Mouse (Mus musculus): Measurements from ENCODE around the gene Trpv4.

The Trpv4 gene

GRCm38 (mm10) chr5:114618851-114619250 lies 39.4 kb downstream of the Trpv4 start:
- DNase-seq (ENCODE audit: low spot score): peak; percentile 44

DNA sequence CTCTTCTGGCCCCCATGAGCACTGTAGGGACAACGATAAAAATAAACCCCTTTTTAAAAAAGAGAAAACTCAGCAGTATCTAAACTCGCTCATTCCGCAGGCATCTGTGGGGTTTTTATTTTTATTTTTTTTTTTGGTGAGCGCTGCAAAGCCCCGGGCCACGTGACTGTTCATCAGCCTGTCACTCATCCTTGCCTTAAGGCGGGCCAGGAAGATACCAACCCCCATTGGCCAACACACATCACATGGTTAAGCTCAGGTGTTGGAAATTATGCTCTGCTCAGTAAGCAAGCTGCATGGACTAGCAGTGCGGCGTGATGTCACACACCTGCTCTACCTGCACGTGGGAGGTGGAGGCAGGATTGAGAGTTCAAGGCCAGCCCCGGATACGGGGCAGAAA lies 40.4 kb downstream of the Trpv4 start:
- DNase-seq (ENCODE audit: low spot score): no peak

DNA sequence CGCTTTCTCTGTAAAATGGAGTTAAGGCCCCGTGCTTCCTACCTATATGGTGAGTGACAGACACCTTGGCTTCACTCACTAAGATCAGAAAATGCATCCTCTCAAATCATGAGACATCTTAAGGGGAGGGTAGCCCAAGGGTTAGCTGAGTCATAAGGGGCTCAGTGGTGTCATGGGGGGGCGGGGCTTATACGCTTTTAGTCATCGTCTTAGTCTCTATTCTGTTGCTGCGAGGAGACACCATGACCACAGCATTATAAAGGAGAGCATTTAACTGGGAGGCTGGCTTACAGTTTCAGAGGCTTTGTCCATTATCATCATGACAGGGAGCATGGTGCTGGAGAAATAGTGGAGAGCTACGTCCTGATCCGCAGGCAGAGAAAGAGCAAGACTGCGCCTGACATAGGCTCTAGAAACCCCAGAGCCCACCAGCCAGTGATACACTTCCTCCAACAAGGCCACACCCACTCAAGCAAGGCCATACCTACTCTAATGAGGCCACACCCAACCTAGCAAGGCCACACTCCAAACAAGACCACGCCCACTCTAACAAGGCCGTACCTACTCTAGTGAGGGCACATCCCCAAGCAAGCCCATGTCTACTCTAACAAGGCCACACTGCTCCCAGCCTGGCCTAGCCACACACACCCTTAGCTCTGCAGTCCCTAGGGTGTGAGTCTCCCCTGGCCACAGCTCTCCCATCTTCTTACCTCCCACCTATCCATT lies 41.7 kb downstream of the Trpv4 start:
- DNase-seq (ENCODE audit: low spot score): no peak

- no peak for DNase-seq (ENCODE audit: low spot score)
Observed at GRCm38 (mm10) chr5:114614863-114615262, 43.4 kb downstream of the Trpv4 start.

GRCm38 (mm10) chr5:114611968-114612608 lies 46.1 kb downstream of the Trpv4 start:
- no peak for DNase-seq (ENCODE audit: low spot score)

GRCm38 (mm10) chr5:114611256-114611655 lies 47.0 kb downstream of the Trpv4 start:
- DNase-seq (ENCODE audit: low spot score): no peak

DNA sequence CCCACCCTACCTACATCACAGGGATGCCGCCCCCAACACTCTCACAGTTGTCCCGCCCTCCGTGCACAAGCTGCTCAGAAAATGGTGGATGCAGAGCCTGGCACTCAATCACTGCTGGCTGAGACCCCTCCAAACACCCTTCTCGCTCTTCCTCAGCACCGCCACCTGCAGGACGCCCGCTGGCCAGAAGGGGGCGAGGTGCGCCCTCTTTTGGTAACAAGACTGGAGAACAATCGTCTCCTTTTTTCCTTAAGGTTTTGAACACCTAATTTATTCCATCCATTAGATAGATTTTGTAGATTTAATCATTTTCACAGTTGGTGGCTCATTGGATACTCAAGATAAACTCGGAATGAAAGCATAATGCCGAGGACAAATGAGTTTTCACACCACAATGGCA lies 49.7 kb downstream of the Trpv4 start:
- peak; percentile 43 for DNase-seq (ENCODE audit: low spot score)

GRCm38 (mm10) chr5:114607651-114608050 lies 50.6 kb downstream of the Trpv4 start:
- no peak for DNase-seq (ENCODE audit: low spot score)

DNA sequence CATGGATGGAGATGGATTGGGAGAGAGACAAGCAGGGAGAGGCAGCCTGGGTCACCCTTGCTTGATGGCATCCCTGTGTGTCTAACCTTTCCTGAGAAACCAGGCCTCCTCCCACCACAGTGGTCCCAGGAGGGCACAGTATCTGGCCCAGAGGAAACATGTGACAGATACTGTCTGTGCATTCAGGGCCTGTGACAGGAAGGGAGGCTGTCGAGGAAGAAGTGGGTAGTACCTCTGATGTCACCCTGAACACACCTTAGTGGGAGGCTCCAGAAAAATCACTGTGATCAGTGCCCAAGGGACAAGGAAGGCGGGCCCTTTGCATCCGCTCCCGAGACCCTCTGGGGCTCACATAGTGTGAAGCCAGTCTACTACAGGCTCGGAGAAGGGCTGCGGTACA lies 52.2 kb downstream of the Trpv4 start:
- no peak for DNase-seq (ENCODE audit: low spot score)

DNA sequence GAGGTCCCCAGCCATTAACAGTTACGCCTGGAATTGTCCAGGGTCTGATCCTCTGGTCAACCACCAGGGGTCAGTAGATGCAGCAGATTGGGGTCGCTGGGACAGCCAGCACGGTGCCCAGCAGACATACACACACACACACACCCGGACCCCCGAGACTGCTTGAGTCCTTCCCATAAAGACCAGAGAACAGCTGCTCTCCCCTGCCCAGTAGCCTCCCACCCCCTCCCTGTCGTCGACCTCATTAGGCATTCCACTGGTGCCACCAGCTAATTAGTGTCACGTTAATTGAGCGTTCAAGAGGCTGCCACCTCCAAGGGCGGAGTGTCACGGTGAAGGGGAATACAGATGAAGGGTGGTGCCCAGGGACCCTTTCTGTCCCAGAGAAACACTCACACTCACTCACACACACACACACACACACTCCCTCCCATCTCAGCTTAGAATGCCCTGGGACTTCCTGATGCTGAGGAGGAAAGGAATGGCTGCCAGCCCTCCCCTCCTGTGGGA lies 53.4 kb downstream of the Trpv4 start:
- DNase-seq (ENCODE audit: low spot score): no peak

DNA sequence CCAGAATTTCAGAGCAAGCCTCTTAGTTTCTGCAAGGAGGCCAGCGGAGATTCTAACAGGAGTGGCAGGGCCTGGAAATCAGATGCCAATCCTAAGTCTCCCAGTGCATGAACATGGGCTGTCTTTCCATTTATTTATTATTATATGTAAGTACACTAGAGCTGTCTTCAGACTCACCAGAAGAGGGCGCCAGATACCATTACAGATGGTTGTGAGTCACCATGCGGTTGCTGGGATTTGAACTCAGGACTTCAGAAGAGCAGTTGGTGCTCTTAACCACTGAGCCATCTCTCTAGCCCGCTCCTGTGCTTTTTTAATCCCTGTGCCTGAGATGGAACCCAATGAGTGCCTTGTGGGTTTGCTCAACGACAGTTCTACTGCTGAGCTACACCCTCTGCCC lies 54.2 kb downstream of the Trpv4 start:
- DNase-seq (ENCODE audit: low spot score): no peak

GRCm38 (mm10) chr5:114602012-114602411 lies 56.2 kb downstream of the Trpv4 start:
- DNase-seq (ENCODE audit: low spot score): no peak

- DNase-seq (ENCODE audit: low spot score): no peak
Observed at GRCm38 (mm10) chr5:114597652-114598051, 60.6 kb downstream of the Trpv4 start.

GRCm38 (mm10) chr5:114597222-114597621 lies 61.0 kb downstream of the Trpv4 start:
- no peak for DNase-seq (ENCODE audit: low spot score)

- DNase-seq (ENCODE audit: low spot score): peak; percentile 70
Observed at GRCm38 (mm10) chr5:114596604-114597003, 61.6 kb downstream of the Trpv4 start.

- peak; percentile 72 for DNase-seq (ENCODE audit: low spot score)
Observed at GRCm38 (mm10) chr5:114594741-114595241, 63.4 kb downstream of the Trpv4 start.

- no peak for DNase-seq (ENCODE audit: low spot score)
Observed at GRCm38 (mm10) chr5:114593949-114594348, 64.3 kb downstream of the Trpv4 start.

DNA sequence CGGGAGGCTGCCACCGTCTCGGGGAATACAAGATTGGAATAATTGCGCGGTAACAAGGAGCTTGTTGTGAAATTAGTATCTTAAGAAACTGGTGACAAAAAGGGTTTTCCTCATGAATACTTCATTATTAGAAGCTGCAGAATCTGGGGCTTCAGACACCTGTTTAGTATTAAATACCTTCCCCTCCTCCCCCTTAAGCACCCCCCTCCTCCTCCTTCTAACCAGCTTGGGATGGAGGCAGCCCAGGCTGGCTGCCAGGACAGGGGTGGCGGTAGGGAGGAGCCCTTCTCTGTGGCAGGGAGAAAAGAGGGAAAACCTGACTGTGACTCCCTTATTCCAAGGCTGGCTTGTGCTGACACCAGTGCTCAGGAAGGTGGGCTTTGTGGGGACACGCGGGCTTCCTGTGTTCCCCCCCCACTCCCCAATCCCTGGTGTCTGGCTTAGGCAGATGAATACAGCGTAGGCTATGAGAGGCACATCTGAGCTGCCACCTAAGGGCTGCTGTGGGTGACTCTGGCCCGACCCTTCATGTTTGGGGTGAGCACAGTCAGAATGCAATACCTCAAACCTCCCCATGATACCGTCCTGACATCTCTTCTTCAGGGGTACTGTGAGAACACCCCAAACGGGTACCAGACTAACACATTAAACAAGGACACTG lies 64.9 kb downstream of the Trpv4 start:
- no peak for DNase-seq (ENCODE audit: low spot score)

GRCm38 (mm10) chr5:114592463-114593160 lies 65.6 kb downstream of the Trpv4 start:
- DNase-seq (ENCODE audit: low spot score): no peak

- DNase-seq (ENCODE audit: low spot score): peak; percentile 75
Observed at GRCm38 (mm10) chr5:114591151-114591561, 67.1 kb downstream of the Trpv4 start.

GRCm38 (mm10) chr5:114590043-114590913 lies 67.9 kb downstream of the Trpv4 start:
- no peak for DNase-seq (ENCODE audit: low spot score)
